Mouse (Mus musculus) gastrocnemius, postnatal 4 days (tissue): ENCODE data around the gene Lpar3. TPM values are rescaled to one million over a fixed set of nuclear protein-coding genes. Genes with fewer than 3 reads are reported as not detected.

ENCODE experiments used
- DNase-seq, 2 experiments: peaks; one replicate each; pipeline ENCODE4 v3.0.0; 2021 to 2022; ENCODE audit warnings: low spot score in 2 of 2, mixed read lengths in 2 of 2
- total RNA-seq, 2 experiments: library from RNA; stranded (reverse); gene quantifications; 2 replicates each; pipeline ENCODE4 v1.2.3; 2021

The Lpar3 gene
- total RNA-seq, 2 experiments from 2014 or later, result 0.61 to 0.80 TPM

GRCm38 (mm10) chr3:146304556-146305405 lies 84.0 kb downstream of the Lpar3 start:
- no peak for DNase-seq

DNA sequence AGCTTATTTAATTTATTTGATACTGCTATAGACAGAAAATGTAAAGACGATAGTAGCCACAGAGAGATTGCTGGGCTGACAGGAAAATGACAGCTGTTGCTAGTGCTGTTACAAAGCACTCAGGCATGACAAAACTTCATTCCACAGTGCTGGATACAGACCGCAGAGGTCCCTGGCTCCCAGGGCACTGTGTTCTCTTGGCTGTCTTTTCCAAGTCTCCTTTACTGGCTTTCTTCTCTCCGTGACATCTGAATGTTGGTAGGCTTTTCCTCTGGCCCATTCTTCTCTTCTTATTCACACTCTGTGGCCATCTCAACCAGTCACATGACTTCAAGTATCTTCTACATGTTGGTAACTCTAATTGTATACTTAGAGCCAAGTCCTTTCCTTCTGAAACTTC lies 86.6 kb downstream of the Lpar3 start:
- DNase-seq, result no peak

GRCm38 (mm10) chr3:146307886-146308285 lies 87.1 kb downstream of the Lpar3 start:
- DNase-seq, result no peak

DNA sequence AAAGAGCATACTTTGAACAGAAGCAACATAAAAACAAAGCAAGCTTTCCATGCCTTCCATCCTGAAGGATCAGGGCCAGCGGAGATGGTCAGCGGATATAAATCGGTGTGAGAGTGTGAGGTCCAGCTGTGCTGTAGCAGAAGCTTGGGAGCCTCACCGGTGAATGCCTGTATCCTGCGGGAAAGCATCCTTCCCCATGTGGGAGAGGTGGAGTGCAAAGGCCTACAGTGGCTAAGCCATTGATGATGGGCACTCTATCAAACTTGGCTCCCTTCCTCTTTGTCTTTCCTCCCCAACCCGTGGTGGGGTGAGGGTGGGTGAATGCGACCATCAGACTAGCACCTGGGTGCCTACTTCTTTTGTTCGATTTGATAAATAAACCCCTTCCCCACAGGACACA lies 88.8 kb downstream of the Lpar3 start:
- no peak for DNase-seq

DNA sequence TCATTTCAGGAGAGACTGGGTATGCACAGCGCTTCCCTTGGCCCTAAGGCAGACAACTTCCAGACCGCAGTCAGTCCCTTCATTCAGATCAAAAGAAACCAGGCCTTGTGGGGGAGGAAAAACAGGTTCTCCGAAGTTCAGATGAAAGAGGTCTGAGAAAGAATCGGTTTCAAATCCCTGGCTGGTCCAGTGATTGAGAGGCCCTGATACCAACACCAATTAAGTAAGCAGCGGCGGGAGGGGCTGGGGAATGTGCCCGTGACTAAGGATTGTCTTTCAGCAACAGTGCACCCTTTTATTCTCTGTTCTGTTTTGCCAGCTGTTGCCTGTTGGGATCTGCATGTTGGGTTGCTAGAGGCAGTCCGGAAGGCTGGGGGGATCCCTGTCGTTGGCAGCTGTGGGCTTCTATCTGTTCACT lies 90.4 kb downstream of the Lpar3 start:
- no peak for DNase-seq

DNA sequence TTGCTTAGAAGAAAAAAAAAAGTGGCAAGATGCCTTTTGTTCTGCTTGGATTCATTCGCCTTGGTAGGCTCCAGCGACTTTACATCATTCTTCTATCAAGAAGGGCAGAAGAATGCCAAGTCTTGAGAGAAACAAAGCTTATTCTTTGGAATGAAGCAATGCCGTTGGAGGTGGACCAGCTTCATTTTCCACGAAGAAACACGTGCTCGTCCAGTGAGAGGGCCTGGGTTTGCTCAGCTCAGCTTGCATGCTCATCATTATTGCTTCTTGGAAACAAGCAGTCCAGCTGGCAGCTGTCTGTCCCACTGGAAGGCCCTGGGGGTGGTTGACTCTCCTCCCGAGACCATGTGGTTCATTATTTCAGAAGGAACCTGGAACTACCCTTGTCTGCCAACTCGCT lies 94.7 kb downstream of the Lpar3 start:
- no peak for DNase-seq

- no peak for DNase-seq
These were observed 95.5 kb downstream of the Lpar3 start for GRCm38 (mm10) chr3:146316293-146316692.

DNA sequence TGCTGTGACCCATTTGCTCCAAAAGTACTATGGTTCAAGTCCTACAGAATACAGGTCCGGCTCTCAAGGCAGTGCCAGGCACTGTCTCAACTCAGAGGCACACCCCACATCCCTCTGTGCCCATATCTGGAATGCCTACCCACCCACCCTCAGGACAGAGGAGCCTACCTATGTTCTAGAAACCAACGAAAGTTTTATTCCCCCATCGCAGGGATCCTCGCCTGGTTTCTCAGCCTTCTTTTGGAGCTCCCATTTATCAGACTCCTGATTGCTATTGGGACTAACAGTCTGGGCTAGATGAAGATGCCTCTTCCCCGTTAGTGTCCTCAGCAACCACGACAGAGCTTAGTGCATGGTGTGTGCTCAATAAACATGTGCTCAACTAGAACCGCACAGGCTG lies 96.6 kb downstream of the Lpar3 start:
- DNase-seq, result no peak

DNA sequence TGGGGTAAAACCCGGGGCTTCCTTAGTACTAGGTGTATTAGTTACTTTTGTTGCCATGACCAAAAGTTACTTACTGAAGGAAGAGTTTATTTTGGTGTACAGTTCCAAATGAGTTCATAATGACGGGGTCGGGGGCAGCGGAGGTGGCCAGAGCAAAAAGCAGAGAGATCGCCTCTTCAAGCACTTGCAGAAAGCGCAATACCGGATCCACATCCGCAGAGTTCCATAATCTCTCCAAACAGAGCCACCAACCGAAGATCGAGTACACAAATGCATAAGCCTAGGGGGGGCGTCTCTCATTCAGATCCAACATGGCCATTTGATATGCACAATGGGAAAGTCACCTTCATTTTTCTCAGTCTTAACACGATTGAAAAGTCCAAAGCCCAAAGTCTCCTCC lies 97.1 kb downstream of the Lpar3 start:
- no peak for DNase-seq

DNA sequence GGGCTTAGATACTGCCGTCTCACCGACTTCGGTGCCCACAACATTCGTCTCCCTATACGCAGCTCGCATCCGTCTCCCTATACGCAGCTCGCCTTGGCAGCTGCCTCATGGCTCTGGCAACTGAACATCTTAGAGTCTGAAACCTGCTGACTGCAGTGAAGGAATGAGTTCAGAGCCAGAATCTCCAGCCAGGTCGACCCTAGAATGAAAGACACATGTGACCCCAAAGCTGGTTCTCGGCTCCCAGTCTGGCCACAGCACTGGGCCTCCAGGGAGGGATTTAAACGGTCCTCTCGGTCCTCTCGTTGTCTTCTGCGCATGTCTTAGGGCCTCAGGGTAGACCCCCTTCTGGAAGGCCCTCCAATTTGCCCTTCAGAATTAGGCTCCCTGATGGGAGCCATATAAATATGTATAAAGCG lies 97.8 kb downstream of the Lpar3 start:
- no peak for DNase-seq

GRCm38 (mm10) chr3:146318987-146319386 lies 98.2 kb downstream of the Lpar3 start:
- no peak for DNase-seq

GRCm38 (mm10) chr3:146319503-146319902 lies 98.7 kb downstream of the Lpar3 start:
- DNase-seq, result no peak

GRCm38 (mm10) chr3:146324949-146325348 lies 104.2 kb downstream of the Lpar3 start:
- DNase-seq, result no peak

DNA sequence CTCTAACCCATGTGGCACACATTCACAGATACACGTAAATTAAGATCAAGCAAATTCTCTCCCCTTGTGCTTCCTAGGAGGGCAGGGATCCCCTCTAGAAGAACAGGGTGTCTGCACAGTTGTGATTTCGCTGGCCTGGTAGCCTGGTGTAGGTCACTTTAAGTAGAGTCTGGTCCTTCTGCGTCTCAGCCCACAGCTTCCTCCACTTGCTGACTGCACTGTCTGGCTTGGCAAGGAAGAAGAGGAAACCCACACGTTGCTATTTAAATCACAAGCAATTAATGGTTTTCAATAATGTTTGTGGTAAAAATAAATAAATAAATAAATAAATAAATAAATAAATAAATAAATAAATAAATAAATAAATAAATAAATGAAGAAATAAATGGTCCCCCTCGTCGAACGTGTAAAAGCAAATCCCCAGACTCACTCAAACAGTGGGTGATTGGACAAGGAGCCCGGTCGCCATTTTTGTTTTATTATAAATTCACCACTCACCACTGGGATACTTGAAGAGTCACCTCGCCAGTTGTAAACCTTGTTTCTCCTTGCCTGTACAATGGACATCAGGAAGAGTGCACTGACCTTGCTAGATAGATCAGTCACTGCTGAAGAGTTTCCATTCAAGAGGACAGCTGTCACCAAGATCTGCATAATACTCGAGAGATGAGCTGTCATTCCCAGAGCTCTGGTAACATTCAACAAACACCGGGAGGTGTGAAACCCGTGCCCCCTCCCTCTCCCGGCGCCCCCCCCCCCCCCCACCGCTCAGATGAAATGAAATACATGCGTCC lies 106.2 kb downstream of the Lpar3 start:
- DNase-seq, result no peak

DNA sequence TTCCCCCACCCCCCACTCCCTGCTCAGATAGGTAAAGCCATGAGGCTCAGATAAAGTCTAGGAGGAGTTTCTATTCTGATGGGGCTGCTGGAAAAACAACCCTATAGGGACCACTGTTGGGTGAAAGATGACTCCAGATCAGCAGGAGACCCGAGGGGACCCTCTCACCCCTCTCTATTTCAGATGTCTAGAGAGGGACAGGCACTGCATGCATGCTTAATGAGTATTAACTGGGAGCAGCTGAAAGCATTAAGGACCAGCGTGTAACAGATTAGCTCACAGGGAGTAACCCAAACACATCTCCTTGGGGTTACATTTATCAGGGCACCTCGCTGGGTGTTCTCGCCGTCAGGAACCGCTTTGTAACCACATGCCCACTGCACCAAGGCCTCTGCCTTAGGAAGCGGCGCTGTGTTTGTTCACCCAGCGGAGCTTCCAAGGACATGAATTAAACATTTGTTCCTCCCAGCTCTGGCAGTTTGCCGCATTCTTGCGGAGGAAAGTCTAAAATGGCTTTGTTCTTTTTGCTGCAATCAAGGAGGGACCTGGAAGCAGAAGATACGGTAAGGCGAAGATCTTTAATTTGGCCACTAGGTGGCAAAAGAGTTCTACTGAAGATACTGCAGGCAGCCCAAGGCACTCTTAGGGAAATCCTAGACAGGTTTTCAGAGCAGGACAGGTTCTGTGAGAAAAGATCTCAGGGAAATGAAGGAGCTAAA lies 106.9 kb downstream of the Lpar3 start:
- peak in 1 of 2 experiments; percentile 54 for DNase-seq

GRCm38 (mm10) chr3:146328749-146329148 lies 108.0 kb downstream of the Lpar3 start:
- no peak for DNase-seq

- DNase-seq, result no peak
These were observed 111.1 kb downstream of the Lpar3 start for GRCm38 (mm10) chr3:146331819-146332218.

GRCm38 (mm10) chr3:146333270-146333669 lies 112.5 kb downstream of the Lpar3 start:
- DNase-seq, result no peak

DNA sequence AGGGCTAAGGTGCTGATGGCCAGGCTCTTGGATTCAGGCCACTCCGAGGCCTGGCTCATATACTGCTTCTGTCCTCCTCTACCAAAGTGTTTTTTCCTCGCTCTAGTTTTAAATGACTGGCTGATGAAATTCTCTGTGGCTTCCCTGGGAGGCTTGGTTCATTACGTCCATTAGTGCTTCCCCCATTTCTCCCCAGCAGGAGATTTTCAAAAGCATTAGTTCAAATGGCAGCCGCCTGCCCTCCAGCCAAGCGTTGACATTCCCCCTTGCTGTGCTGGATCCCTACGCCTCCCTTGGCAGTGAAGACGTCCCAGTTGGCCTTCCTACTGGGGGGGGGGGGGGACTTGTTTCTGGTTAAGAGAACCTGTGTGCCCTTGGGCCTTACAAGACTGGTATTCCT lies 113.3 kb downstream of the Lpar3 start:
- no peak for DNase-seq
